Mouse (Mus musculus) testis, postnatal 14 days (tissue): ENCODE measurements at regions not wholly inside any gene's neighbourhood (a gene's known extent, or its start where the extent isn't known, plus 50 kb on each side); places are given as distances from the start of the nearest gene placed in this dataset.
A peak's percentile ranks its signal among the peaks of the same experiment; 100 is the strongest.
"Not testable (repeated sequence)": the region's sequence is repeated elsewhere in the genome, so short reads cannot be mapped to it uniquely, and the experiment has no call there.

Source experiments
- DNase-seq: peaks from one replicate; pipeline ENCODE4 v3.0.0; 2021; ENCODE audit warnings: low spot score

- peak; percentile 66 for DNase-seq
These were observed 198.3 kb upstream of the Slc7a14 start for GRCm38 (mm10) chr3:31508471-31508870.

- DNase-seq, result no peak
These were observed 189.2 kb upstream of the Slc7a14 start for GRCm38 (mm10) chr3:31499201-31499968.

- DNase-seq, result no peak
These were observed 185.1 kb upstream of the Slc7a14 start for GRCm38 (mm10) chr3:31495287-31495686.

GRCm38 (mm10) chr3:31494706-31495105, 184.5 kb upstream of the Slc7a14 start:
- DNase-seq, result no peak

GRCm38 (mm10) chr3:31491736-31492135, 181.6 kb upstream of the Slc7a14 start:
- not testable (repeated sequence) for DNase-seq

GRCm38 (mm10) chr3:31487596-31487995, 177.4 kb upstream of the Slc7a14 start:
- no peak for DNase-seq

GRCm38 (mm10) chr3:31481964-31482363, 171.8 kb upstream of the Slc7a14 start:
- DNase-seq, result no peak

GRCm38 (mm10) chr3:31467882-31468281, 157.7 kb upstream of the Slc7a14 start:
- DNase-seq, result no peak

GRCm38 (mm10) chr3:31464260-31464659, 154.1 kb upstream of the Slc7a14 start:
- no peak for DNase-seq

- DNase-seq, result no peak
These were observed 149.3 kb upstream of the Slc7a14 start for GRCm38 (mm10) chr3:31459456-31459855.

- DNase-seq, result no peak
These were observed 147.8 kb upstream of the Slc7a14 start for GRCm38 (mm10) chr3:31457938-31458337.

GRCm38 (mm10) chr3:31455031-31455430, 144.9 kb upstream of the Slc7a14 start:
- DNase-seq, result no peak

- DNase-seq, result no peak
These were observed 134.7 kb upstream of the Slc7a14 start for GRCm38 (mm10) chr3:31444861-31445260.

- DNase-seq, result no peak
These were observed 134.1 kb upstream of the Slc7a14 start for GRCm38 (mm10) chr3:31444311-31444710.

GRCm38 (mm10) chr3:31443894-31444293, 133.7 kb upstream of the Slc7a14 start:
- DNase-seq, result no peak

GRCm38 (mm10) chr3:31440282-31440681, 130.1 kb upstream of the Slc7a14 start:
- no peak for DNase-seq

GRCm38 (mm10) chr3:31437970-31438369, 127.8 kb upstream of the Slc7a14 start:
- DNase-seq, result no peak

GRCm38 (mm10) chr3:31435204-31435963, 125.2 kb upstream of the Slc7a14 start:
- DNase-seq, result no peak

- DNase-seq, result no peak
These were observed 123.0 kb upstream of the Slc7a14 start for GRCm38 (mm10) chr3:31433201-31433600.

GRCm38 (mm10) chr3:31423517-31423916, 113.3 kb upstream of the Slc7a14 start:
- DNase-seq, result no peak

GRCm38 (mm10) chr3:31408802-31409201, 98.6 kb upstream of the Slc7a14 start:
- no peak for DNase-seq

- DNase-seq, result no peak
These were observed 95.7 kb upstream of the Slc7a14 start for GRCm38 (mm10) chr3:31405880-31406279.

GRCm38 (mm10) chr3:31399136-31399535, 89.0 kb upstream of the Slc7a14 start:
- no peak for DNase-seq
